Mouse (Mus musculus) kidney, adult 2 months (tissue): Measurements from ENCODE around the gene Tmem236.

Source experiments
- CTCF ChIP-seq: fragments of 200-500 bp; conservative IDR thresholded peaks from 2 replicates; pipeline ENCODE4 v1.5.1; 2011; ENCODE audit warnings: low read depth, mild to moderate bottlenecking, control low read depth, low read length, moderate library complexity, mixed read lengths; ENCODE audit not compliant: insufficient read depth, insufficient read length
- POLR2A ChIP-seq: fragments of 200-500 bp; IDR thresholded peaks from one replicate; pipeline ENCODE4 v1.6.1; 2011; ENCODE audit warnings: low read depth, low read length, control low read depth

DNA sequence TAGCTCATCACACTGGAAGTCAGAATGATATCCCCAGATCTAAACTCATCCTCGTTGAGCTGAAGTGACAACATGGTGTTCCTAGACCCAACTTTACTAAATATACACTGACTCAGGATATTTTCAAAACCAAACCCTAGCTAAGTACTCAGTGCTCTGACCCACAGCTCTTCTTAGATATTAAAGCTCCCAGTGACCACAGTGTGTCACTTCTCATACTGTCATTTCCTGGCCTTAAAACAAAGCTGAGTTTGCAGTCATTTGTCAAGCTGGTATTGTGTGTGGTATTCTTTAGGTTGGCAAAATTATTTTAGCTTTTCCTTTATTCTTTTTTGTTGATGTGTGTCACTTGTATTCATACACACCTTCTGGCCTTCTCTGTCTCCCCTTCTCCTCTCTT is 36.4 kb downstream of the Tmem236 start:
- TF ChIP-seq CTCF (no peak), POLR2A (no peak)
